In the genomic region with DNA sequence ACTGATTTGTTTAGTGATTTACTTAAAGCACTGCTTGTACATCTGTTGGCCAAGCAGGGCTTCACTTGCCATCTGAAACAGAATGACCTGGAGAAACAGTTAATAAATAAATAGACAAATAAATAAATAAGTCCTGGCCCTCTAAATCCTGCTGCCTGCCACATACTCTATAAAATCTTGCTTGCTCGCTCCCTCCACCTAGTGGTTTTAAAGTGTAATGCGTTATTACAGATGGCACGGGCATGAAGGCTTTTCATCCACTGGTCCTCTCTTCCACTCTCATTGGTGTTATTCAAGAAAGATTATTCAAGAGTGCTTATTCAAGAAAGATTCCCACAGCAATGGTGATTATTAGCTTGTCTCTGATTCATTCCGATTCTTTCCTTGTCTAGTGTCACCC, we compare ENCODE assay signal across 8 mouse cellular contexts. TPM values are rescaled to one million over a fixed set of nuclear protein-coding genes. Genes with fewer than 3 reads are reported as not detected.
DNase-seq lines count a peak whose midpoint lies in the region; TF ChIP-seq lines count a peak whose summit lies in the region.

No protein-coding gene starts in this region.

- TF ChIP-seq POLR2A in spleen, adult 2 months (IDR thresholded peaks at IDR 0.05; ENCODE audit: low read depth, low read length), result no peak

- H3K36me3 ChIP-seq in spleen, adult 2 months (ENCODE audit: control insufficient read depth, insufficient read depth, low read length), result peaks cover 12% of the 10 kb centered on the region

- H3K27me3 ChIP-seq in spleen, adult 2 months (ENCODE audit: control insufficient read depth, insufficient read depth, low read length), result no peaks in the 10 kb centered on the region

- H3K4me3 ChIP-seq in gastrocnemius, adult 2 months, result peak overlapping the region; percentile 6; the same call in 1 of the 2 replicates
- H3K4me3 ChIP-seq in spleen, adult 2 months (ENCODE audit: extremely low read depth, insufficient read depth, insufficient read length), result no peak overlapping the region

- intact Hi-C loops in gastrocnemius, adult 2 months (cut with DNase I), result loop anchor here (1.0 kb wide), 1 partner anchor 44 kb away; no protein-coding TSS in a partner anchor
- intact Hi-C loops in gastrocnemius, postnatal 36 days (cut with DNase I), result loop anchor here (2.0 kb wide), 1 partner anchor 45 kb away; no protein-coding TSS in a partner anchor

- peak; percentile 88 for TF ChIP-seq CTCF in gastrocnemius, adult 2 months (IDR thresholded peaks at IDR 0.05)
- TF ChIP-seq CTCF in spleen, adult 2 months (IDR thresholded peaks at IDR 0.05; ENCODE audit: extremely low read depth, insufficient read depth, insufficient read length, insufficient replicate concordance), result peak; percentile 42; the same call in 1 of the 2 replicates

- H3K4me1 ChIP-seq in spleen, adult 2 months (ENCODE audit: control insufficient read depth, insufficient read depth, insufficient read length), result peaks cover 4% of the 10 kb centered on the region; the same call in 1 of the 2 replicates

- DNase-seq in gastrocnemius, adult 2 months, result no peak
- DNase-seq in gastrocnemius, postnatal 36 days, result no peak
- peak in 1 of 2 experiments; percentile 29 for DNase-seq in spleen, adult 2 months (ENCODE audit: low read depth in 1 of 2, low spot score in 2 of 2)
- no peak for DNase-seq in spleen, adult 12 weeks (ENCODE audit: low spot score)
- DNase-seq in c-Kit-positive CD71-positive TER-119-positive erythroid progenitor cells, embryonic 14.5 days (ENCODE audit: low spot score), result peak; percentile 20
- peak; percentile 57 for DNase-seq in heart, postnatal 4 days
- peak; percentile 79 for DNase-seq in naive thymus-derived CD4-positive, alpha-beta T cell, adult 2 months (ENCODE audit: low read depth)
- no peak for DNase-seq in testis, postnatal 10 days (ENCODE audit: low spot score)

- WGBS in spleen, adult 2 months, result 13% methylated on average over 4 of the region's 4 CpGs

- no peak overlapping the region for H3K27ac ChIP-seq in gastrocnemius, adult 2 months
- no peak overlapping the region for H3K27ac ChIP-seq in spleen, adult 2 months (ENCODE audit: insufficient read depth, low read length)

RNA-seq across cellular contexts. Expression of a gene that starts 8.5 kb away (rescaled TPM):
- total RNA-seq in gastrocnemius, adult 2 months (2021), result 10 to 100 TPM; 12.2 to 24.1 TPM
- 10 to 100 TPM; 20.4 to 20.5 TPM for total RNA-seq in gastrocnemius, postnatal 36 days (2021)
- 3.1 and 3.4 TPM in 2 replicates for polyA plus RNA-seq in spleen, adult 2 months (2012; rRNA removed)
- total RNA-seq in heart, postnatal 4 days (2021), result 10 to 100 TPM; 33.8 to 38.0 TPM

RNA-seq across cellular contexts. Expression of a gene that starts 32.0 kb away (rescaled TPM):
- total RNA-seq in gastrocnemius, adult 2 months (2021), result under 1 TPM; 0.13 to 0.28 TPM
- under 1 TPM; 0.33 to 0.42 TPM for total RNA-seq in gastrocnemius, postnatal 36 days (2021)
- polyA plus RNA-seq in spleen, adult 2 months (2012; rRNA removed), result 1.5 and 1.6 TPM in 2 replicates
- total RNA-seq in heart, postnatal 4 days (2021), result 10 to 100 TPM; 14.2 to 14.7 TPM

RNA-seq across cellular contexts. Expression of a gene that starts 49.3 kb away (rescaled TPM):
- 100 to 1,000 TPM; 169 to 206 TPM for total RNA-seq in gastrocnemius, adult 2 months (2021)
- total RNA-seq in gastrocnemius, postnatal 36 days (2021), result 100 to 1,000 TPM; 158 to 168 TPM
- polyA plus RNA-seq in spleen, adult 2 months (2012; rRNA removed), result 0.31 and 0.82 TPM in 2 replicates
- total RNA-seq in heart, postnatal 4 days (2021), result 100 to 1,000 TPM; 177 to 187 TPM

RNA-seq across cellular contexts. Expression of a gene that starts 51.4 kb away (rescaled TPM):
- 10 to 100 TPM; 11.4 to 15.1 TPM for total RNA-seq in gastrocnemius, adult 2 months (2021)
- total RNA-seq in gastrocnemius, postnatal 36 days (2021), result 10 to 100 TPM in 1 of 2 experiments, 1 to 10 TPM in 1; 9.1 to 10.5 TPM
- 53.5 and 61.3 TPM in 2 replicates for polyA plus RNA-seq in spleen, adult 2 months (2012; rRNA removed)
- 10 to 100 TPM; 17.4 to 20.1 TPM for total RNA-seq in heart, postnatal 4 days (2021)

Comparison
In these comparisons a context has a peak if more than half of its experiments do, and no peak if none do; other contexts are left out.
1. DNase-seq: peak in c-Kit-positive CD71-positive TER-119-positive erythroid progenitor cells, embryonic 14.5 days (single experiment), heart, postnatal 4 days (single experiment) and naive thymus-derived CD4-positive, alpha-beta T cell, adult 2 months (single experiment); none in gastrocnemius, adult 2 months (single experiment), gastrocnemius, postnatal 36 days (0 of 2), spleen, adult 12 weeks (single experiment) and testis, postnatal 10 days (single experiment).
2. RNA of a gene that starts 32.0 kb away (total RNA-seq): 14.2 to 14.7 TPM in heart, postnatal 4 days; 0.33 to 0.42 TPM in gastrocnemius, postnatal 36 days and 0.13 to 0.28 TPM in gastrocnemius, adult 2 months; every median in the first group is over 10 times any median in the second.